ENCODE assay signal across 9 mouse cellular contexts in the genomic region with DNA sequence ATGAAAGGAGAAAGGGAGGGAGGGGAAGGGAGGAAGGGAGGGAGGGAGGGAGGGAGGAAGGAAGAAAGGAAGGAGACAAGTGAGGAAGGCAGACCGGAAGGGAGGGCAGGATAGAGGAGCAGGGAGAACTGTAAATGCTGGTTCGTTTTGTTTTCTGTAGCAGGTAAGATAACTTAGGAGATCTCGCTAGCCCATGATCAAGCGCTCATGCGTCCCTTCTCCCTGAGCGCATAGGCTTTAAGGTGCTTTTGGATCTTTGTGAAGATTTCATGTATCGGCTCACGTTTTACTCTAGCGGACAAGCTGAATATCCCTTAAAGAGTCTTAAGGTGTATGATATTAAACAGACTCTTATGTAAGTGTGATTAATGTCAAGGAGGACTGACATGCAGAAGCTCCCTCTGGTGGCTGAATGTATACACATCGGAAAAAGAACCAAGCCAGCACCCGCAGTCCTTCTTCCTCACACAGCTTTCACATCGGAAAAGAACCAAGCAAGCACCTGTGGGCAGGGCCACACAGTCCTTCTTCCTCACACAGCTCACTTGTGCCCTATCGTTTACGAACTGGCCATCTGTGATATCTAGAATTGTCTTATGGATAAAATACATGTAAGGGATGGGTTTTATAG.
DNase-seq lines count a peak whose midpoint lies in the region; ATAC-seq and TF ChIP-seq lines count a peak whose summit lies in the region.
"Had no signal": no experiment of that assay in that cellular context is flagged by ENCODE, and none has a peak within 500 bp of the region (broad histone marks: within the 10 kb centered on the region; RNA-seq: fewer than 3 reads in every experiment).

No protein-coding gene starts in this region.

- H3K4me1 ChIP-seq in heart, postnatal 0 days (ENCODE audit: control insufficient read depth, insufficient read depth): no peaks in the 10 kb centered on the region
- no peaks in the 10 kb centered on the region for H3K4me1 ChIP-seq in heart, embryonic 10.5 days
- H3K4me1 ChIP-seq in kidney, embryonic 15.5 days: no peaks in the 10 kb centered on the region
- no peaks in the 10 kb centered on the region for H3K4me1 ChIP-seq in limb, embryonic 12.5 days (replicated peaks)
- H3K4me1 ChIP-seq in neural tube, embryonic 11.5 days (ENCODE audit: control insufficient read depth, insufficient read depth, low read length): no peaks in the 10 kb centered on the region
- H3K4me1 ChIP-seq: embryonic facial prominence, embryonic 15.5 days had no signal

- no peak overlapping the region for H3K9ac ChIP-seq in heart, postnatal 0 days (replicated peaks; ENCODE audit: low read depth, low read length)
- no peak overlapping the region for H3K9ac ChIP-seq in kidney, embryonic 15.5 days
- no peak overlapping the region for H3K9ac ChIP-seq in limb, embryonic 12.5 days (replicated peaks)
- no peak overlapping the region for H3K9ac ChIP-seq in neural tube, embryonic 11.5 days (ENCODE audit: low read length)
- H3K9ac ChIP-seq: embryonic facial prominence, embryonic 15.5 days had no signal

- H3K36me3 ChIP-seq in heart, postnatal 0 days (replicated peaks; ENCODE audit: control insufficient read depth, insufficient read depth, low read length): no peaks in the 10 kb centered on the region
- H3K36me3 ChIP-seq in heart, embryonic 10.5 days: no peaks in the 10 kb centered on the region
- no peaks in the 10 kb centered on the region for H3K36me3 ChIP-seq in kidney, embryonic 15.5 days
- H3K36me3 ChIP-seq in limb, embryonic 12.5 days: no peaks in the 10 kb centered on the region
- no peaks in the 10 kb centered on the region for H3K36me3 ChIP-seq in neural tube, embryonic 11.5 days (ENCODE audit: control insufficient read depth, insufficient read depth, low read length)
- H3K36me3 ChIP-seq: embryonic facial prominence, embryonic 15.5 days had no signal

- no peak for TF ChIP-seq EP300 in heart, postnatal 0 days (IDR thresholded peaks at IDR 0.05; ENCODE audit: low read depth)

- 38% methylated on average over 14 of the region's 14 CpGs for WGBS in heart, postnatal 0 days
- 44% methylated on average over 14 of the region's 14 CpGs for WGBS in heart, embryonic 10.5 days
- WGBS in kidney, embryonic 15.5 days: 50% methylated on average over 14 of the region's 14 CpGs
- WGBS in limb, embryonic 12.5 days: 53% methylated on average over 14 of the region's 14 CpGs
- WGBS in neural tube, embryonic 11.5 days: 55% methylated on average over 14 of the region's 14 CpGs

- H3K27me3 ChIP-seq in heart, postnatal 0 days (ENCODE audit: control insufficient read depth, insufficient read depth, low read length): no peaks in the 10 kb centered on the region
- no peaks in the 10 kb centered on the region for H3K27me3 ChIP-seq in heart, embryonic 10.5 days (ENCODE audit: insufficient read depth, poor library complexity, severe bottlenecking)
- H3K27me3 ChIP-seq in kidney, embryonic 15.5 days: no peaks in the 10 kb centered on the region; the same call in 1 of the 2 replicates
- no peaks in the 10 kb centered on the region for H3K27me3 ChIP-seq in limb, embryonic 12.5 days
- H3K27me3 ChIP-seq in neural tube, embryonic 11.5 days (ENCODE audit: control insufficient read depth, insufficient read depth, low read length): no peaks in the 10 kb centered on the region
- H3K27me3 ChIP-seq: embryonic facial prominence, embryonic 15.5 days had no signal

- ATAC-seq in heart, postnatal 0 days (ENCODE audit: insufficient read depth, low read depth): no peak
- peak; percentile 76 for ATAC-seq in kidney, embryonic 15.5 days (replicated peaks; ENCODE audit: low FRiP score)
- ATAC-seq in limb, embryonic 12.5 days (ENCODE audit: insufficient number of reproducible peaks, insufficient read depth, low FRiP score, low TSS enrichment, low read depth): peak; percentile 68; the same call in 1 of the 2 replicates
- ATAC-seq in neural tube, embryonic 11.5 days (ENCODE audit: insufficient read depth, low FRiP score, low TSS enrichment): peak; percentile 58; the same call in 1 of the 2 replicates

- H3K4me3 ChIP-seq in heart, postnatal 0 days (ENCODE audit: low read depth, low read length): no peak overlapping the region
- no peak overlapping the region for H3K4me3 ChIP-seq in heart, embryonic 10.5 days
- H3K4me3 ChIP-seq in kidney, embryonic 15.5 days (replicated peaks): no peak overlapping the region
- no peak overlapping the region for H3K4me3 ChIP-seq in limb, embryonic 12.5 days (replicated peaks)
- no peak overlapping the region for H3K4me3 ChIP-seq in neural tube, embryonic 11.5 days (ENCODE audit: low read depth, low read length)
- H3K4me3 ChIP-seq: embryonic facial prominence, embryonic 15.5 days had no signal

- H3K27ac ChIP-seq in heart, postnatal 0 days (ENCODE audit: low read depth): no peak overlapping the region
- no peak overlapping the region for H3K27ac ChIP-seq in heart, embryonic 10.5 days
- H3K27ac ChIP-seq in kidney, embryonic 15.5 days: no peak overlapping the region
- no peak overlapping the region for H3K27ac ChIP-seq in limb, embryonic 12.5 days
- H3K27ac ChIP-seq in neural tube, embryonic 11.5 days (ENCODE audit: low read depth, low read length): no peak overlapping the region
- H3K27ac ChIP-seq: embryonic facial prominence, embryonic 15.5 days had no signal

- H3K9me3 ChIP-seq in heart, postnatal 0 days (replicated peaks; ENCODE audit: control insufficient read depth, low read length): no peaks in the 10 kb centered on the region
- no peaks in the 10 kb centered on the region for H3K9me3 ChIP-seq in heart, embryonic 10.5 days
- no peaks in the 10 kb centered on the region for H3K9me3 ChIP-seq in kidney, embryonic 15.5 days (replicated peaks)
- no peaks in the 10 kb centered on the region for H3K9me3 ChIP-seq in limb, embryonic 12.5 days
- H3K9me3 ChIP-seq in neural tube, embryonic 11.5 days (ENCODE audit: control insufficient read depth, low read length): no peaks in the 10 kb centered on the region
- H3K9me3 ChIP-seq: embryonic facial prominence, embryonic 15.5 days had no signal

- 0 out of 2 replicates have a peak overlapping the region, but pooled peaks have one; percentile 13 for H3K4me2 ChIP-seq in heart, postnatal 0 days (ENCODE audit: low read depth, low read length)
- no peak overlapping the region for H3K4me2 ChIP-seq in kidney, embryonic 15.5 days
- H3K4me2 ChIP-seq in limb, embryonic 12.5 days: no peak overlapping the region
- H3K4me2 ChIP-seq in neural tube, embryonic 11.5 days (ENCODE audit: low read depth): no peak overlapping the region
- H3K4me2 ChIP-seq: embryonic facial prominence, embryonic 15.5 days had no signal

- DNase-seq in heart, postnatal 0 days (ENCODE audit: low spot score): peak; percentile 48
- DNase-seq in heart, embryonic 10.5 days (ENCODE audit: low spot score): no peak
- DNase-seq in c-Kit-positive CD71-negative TER-119-negative erythroid progenitor cells, embryonic 14.5 days (ENCODE audit: low read depth): peak; percentile 30
- DNase-seq in forelimb bud, embryonic 11.5 days (ENCODE audit: low read depth, low spot score): peak; percentile 46
- peak; percentile 28 for DNase-seq in neural tube, embryonic 11.5 days (ENCODE audit: low spot score)
- no peak for DNase-seq in gastrocnemius, postnatal 36 days

- peak; percentile 62 for TF ChIP-seq CTCF in heart, postnatal 0 days (IDR thresholded peaks at IDR 0.05; ENCODE audit: low read depth)

- intact Hi-C loops in gastrocnemius, postnatal 36 days (cut with DNase I): no loop called here

Comparison
In these comparisons a context has a peak if more than half of its experiments do, and no peak if none do; other contexts are left out.
1. DNase-seq: peak in heart, postnatal 0 days (single experiment), c-Kit-positive CD71-negative TER-119-negative erythroid progenitor cells, embryonic 14.5 days (single experiment), forelimb bud, embryonic 11.5 days (single experiment) and neural tube, embryonic 11.5 days (single experiment); none in heart, embryonic 10.5 days (single experiment) and gastrocnemius, postnatal 36 days (0 of 2).